Mouse (Mus musculus) megakaryocyte, embryonic 14.5 days (primary cell): ENCODE measurements around the gene Tubb3. TPM values are rescaled to one million over a fixed set of nuclear protein-coding genes. Genes with fewer than 3 reads are reported as not detected.

Source experiments
- H3K27me3 ChIP-seq: replicated peaks from 2 replicates; pipeline ENCODE3; 2012; ENCODE audit warnings: inconsistent platforms
- H3K36me3 ChIP-seq: replicated peaks from 2 replicates; pipeline ENCODE3; 2012; ENCODE audit warnings: low read length, inconsistent platforms, mixed read lengths
- H3K4me1 ChIP-seq: 2 replicates; pipeline ENCODE4 v1.6.1; 2012; ENCODE audit warnings: inconsistent platforms
- H3K4me3 ChIP-seq: replicated peaks from 2 replicates; pipeline ENCODE3; 2012; ENCODE audit warnings: moderate library complexity, mild to moderate bottlenecking, inconsistent platforms
- H3K9me3 ChIP-seq: 2 replicates; pipeline ENCODE4 v1.6.1; 2012; ENCODE audit warnings: inconsistent platforms
- FLI1 ChIP-seq: IDR thresholded peaks from 2 replicates; pipeline ENCODE4 v1.6.1; 2012; ENCODE audit warnings: low read length, inconsistent platforms, mixed read lengths
- GATA1 ChIP-seq: IDR thresholded peaks from 3 replicates; pipeline ENCODE4 v1.6.1; 2012; ENCODE audit warnings: mixed read lengths, low read length, inconsistent platforms, borderline replicate concordance
- polyA plus RNA-seq: library from polyadenylated mRNA; stranded (reverse); fragments of >175 nt; gene quantifications from 2 replicates; pipeline ENCODE4 v1.2.3, GENCODE M21; 2012; ENCODE audit warnings: low replicate concordance; ENCODE audit not compliant: insufficient read depth

Tubb3 gene
- 123 and 178 TPM in 2 replicates for polyA plus RNA-seq

DNA sequence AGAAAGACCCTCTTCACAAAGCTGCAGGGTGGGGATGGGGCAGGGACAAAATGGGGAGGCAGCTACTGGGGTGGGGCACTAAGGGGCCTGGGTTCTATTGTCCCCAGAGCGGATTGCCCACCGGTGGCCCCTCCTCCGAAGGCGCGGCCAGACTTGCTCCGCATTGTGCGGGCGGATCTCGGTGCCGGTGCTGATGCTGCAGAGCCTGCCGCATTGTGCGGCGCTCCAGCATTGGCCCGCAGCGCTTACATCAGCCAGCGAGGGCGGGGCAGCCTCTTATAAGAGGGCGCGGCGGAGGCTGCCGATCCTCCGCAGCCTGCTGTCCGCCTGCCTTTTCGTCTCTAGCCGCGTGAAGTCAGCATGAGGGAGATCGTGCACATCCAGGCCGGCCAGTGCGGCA, at the start of gene Tubb3:
Gene Tubb3 (plus strand): TSS at position 179 of the 400 bp plus-strand sequence.
- Histone ChIP-seq H3K9me3 (no peaks in the 10 kb centered on the region), H3K4me1 (peaks cover 81% of the 10 kb centered on the region), H3K4me3 (peak within 1 kb of the TSS; percentile 86), H3K36me3 (no peaks in the 10 kb centered on the region), H3K27me3 (peaks cover 68% of the 10 kb centered on the region)
- TF ChIP-seq GATA1 (no peak), FLI1 (no peak)

DNA sequence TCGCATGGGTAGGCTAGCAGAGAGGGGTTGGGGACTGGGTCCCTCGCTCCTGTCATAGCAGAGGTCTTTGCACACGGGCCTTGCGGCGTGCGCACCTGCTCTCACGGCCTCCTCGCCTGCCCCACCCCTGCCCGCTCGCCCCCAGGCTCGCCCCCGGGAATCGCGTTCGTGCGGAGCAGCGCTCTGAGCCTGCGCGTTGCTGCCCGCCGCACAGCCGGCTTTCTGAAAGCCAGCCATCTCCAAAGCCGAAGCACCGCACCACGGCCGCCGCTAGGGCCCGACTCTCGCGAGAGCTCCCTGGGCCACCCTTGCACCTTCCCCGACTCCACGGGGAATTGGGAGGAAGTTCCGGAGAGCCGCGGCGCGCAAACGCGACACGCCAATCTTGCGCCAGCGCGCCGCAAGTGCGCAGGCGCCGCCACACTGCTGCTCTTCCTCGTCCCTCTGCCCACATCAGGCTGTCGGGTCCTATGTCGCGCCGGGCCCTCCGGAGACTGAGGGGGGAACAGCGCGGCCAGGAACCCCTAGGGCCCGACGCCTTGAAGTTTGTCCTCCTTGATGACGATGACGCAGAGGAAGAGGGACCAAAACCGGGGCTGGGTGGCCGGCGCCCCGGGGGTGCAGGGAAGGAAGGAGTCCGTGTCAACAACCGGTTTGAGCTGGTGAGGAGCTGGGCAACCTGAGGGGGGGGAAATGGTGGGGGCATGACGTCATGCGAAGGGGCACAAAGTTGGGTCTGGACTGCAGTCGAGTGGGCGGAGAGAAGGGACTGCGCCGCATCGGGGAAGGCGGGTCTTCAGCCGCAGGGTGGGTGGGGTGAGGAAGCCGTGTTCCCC, 37.6 kb upstream of the Tubb3 start, which contains the start of gene Tcf25:
Gene Tcf25 (plus strand): TSS at position 351 of the 836 bp plus-strand sequence.
- Histone ChIP-seq H3K4me1 (peaks cover 49% of the 10 kb centered on the region), H3K27me3 (peaks cover 30% of the 10 kb centered on the region), H3K4me3 (peak within 1 kb of the TSS; percentile 99), H3K9me3 (no peaks in the 10 kb centered on the region), H3K36me3 (peaks cover 31% of the 10 kb centered on the region)
- TF ChIP-seq FLI1 (no peak), GATA1 (no peak)

DNA sequence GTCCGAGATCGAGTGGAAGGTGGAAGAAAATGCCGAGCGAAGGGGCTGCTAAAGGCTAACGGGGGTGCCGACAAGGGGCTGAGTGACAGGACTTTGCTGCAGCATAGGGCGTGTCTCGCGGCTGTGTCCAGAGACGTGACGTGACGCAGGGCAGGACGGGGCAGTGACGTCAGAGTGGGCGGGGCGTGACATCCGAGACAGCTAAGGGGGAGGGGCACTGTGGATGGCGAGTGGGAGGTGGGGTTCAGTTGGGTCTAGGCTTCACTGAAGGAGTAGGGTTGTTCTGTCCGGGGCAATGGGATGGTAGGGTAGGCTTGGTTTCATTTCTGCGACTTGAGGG, 37.0 kb upstream of the Tubb3 start:
- no peaks in the 10 kb centered on the region for H3K9me3 ChIP-seq
- peak overlapping the region; percentile 99 for H3K4me3 ChIP-seq
- H3K36me3 ChIP-seq: peaks cover 33% of the 10 kb centered on the region
- H3K4me1 ChIP-seq: peaks cover 49% of the 10 kb centered on the region
- H3K27me3 ChIP-seq: peaks cover 24% of the 10 kb centered on the region
- TF ChIP-seq GATA1 (no peak), FLI1 (no peak)

DNA sequence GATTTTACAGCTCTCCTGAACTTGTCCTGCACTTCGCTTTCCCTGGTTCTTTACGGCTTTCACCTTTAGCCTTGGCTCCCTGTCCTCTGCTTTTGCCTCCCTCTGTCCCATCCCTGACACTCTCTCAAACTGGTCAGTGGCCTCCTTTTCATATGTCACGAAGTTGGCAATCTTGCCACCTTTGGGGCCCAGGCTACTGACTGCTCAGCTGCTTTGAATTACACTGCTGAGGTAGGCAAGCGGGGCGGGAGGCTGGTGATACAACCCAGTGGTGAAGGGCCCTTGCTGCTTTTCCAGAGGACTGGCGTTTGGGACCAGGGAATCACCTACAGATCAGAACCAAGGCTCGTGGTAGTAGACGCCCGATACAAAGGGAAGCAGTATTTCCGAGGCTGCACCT, 35.5 kb upstream of the Tubb3 start:
- Histone ChIP-seq H3K9me3 (no peaks in the 10 kb centered on the region), H3K36me3 (peaks cover 48% of the 10 kb centered on the region), H3K4me3 (no peak overlapping the region), H3K27me3 (peaks cover 11% of the 10 kb centered on the region), H3K4me1 (peaks cover 45% of the 10 kb centered on the region)
- TF ChIP-seq GATA1: no peak
- no peak for TF ChIP-seq FLI1

DNA sequence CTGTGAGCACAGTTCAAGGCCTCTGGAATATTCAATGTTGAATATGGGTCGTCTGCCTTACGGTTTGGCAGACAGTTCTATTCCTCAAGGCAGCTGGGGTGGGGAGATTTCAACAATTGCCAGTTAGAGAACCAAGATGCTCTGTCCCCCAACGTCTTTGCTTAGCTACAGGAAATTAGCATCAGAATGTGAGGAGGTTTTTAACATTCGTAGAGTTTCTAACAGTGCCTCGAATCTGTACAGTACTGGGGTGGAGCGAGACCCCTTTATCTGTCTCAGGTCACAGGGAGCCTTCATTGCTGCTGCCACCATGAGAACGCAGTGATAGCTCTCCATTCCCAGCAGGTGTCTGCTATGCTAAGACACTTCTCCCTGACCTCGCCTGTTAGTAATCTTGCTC, 35.1 kb upstream of the Tubb3 start:
- peaks cover 52% of the 10 kb centered on the region for H3K36me3 ChIP-seq
- TF ChIP-seq GATA1 (no peak), FLI1 (no peak)
- peaks cover 42% of the 10 kb centered on the region for H3K4me1 ChIP-seq
- H3K9me3 ChIP-seq: no peaks in the 10 kb centered on the region
- peak overlapping the region; percentile 15 for H3K4me3 ChIP-seq
- peaks cover 7% of the 10 kb centered on the region for H3K27me3 ChIP-seq

DNA sequence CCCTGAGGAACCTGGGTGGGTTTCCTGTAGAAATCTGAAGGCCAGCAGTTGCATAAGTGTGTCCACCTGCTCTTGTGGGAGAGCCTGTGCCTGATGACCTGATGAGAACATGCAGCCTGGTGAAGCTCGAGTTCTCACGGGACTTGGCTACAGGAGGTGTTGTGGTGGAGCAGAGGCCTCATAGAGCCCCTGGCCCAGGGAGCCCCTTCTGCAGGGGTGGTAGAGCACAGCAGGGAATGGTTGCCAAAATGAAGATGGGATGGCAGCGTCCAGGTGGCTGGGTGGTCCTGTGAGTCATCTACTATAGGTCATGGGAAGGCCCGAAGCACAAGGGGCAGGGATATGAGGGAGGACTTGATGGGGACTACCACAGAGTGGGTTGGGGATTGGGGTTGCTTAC, 29.5 kb upstream of the Tubb3 start:
- H3K4me3 ChIP-seq: no peak overlapping the region
- no peak for TF ChIP-seq GATA1
- TF ChIP-seq FLI1: no peak
- H3K9me3 ChIP-seq: no peaks in the 10 kb centered on the region
- H3K4me1 ChIP-seq: peaks cover 17% of the 10 kb centered on the region
- peaks cover 88% of the 10 kb centered on the region for H3K36me3 ChIP-seq
- no peaks in the 10 kb centered on the region for H3K27me3 ChIP-seq

DNA sequence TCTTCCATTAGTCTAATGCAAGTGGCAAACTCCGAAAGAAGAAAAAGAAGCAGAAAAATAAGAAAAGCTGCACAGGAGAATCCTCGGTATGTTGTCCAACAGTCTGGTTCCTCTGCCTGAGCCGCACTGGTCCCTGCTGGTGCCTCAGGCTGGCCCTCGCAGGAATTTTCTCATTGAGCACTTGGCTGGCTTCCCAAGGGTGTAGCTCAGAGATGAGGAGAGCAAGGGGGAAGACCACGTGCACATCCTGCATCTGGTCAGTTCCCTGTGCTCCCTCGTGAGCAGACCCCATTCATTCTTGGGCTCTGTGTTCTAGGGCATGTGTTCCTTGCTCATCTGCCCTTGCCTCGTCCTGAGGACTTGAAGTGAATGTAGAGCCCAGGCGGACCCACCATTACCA, 28.7 kb upstream of the Tubb3 start:
- Histone ChIP-seq H3K4me1 (peaks cover 13% of the 10 kb centered on the region), H3K27me3 (no peaks in the 10 kb centered on the region), H3K36me3 (peaks cover 92% of the 10 kb centered on the region), H3K9me3 (no peaks in the 10 kb centered on the region), H3K4me3 (no peak overlapping the region)
- TF ChIP-seq GATA1: no peak
- no peak for TF ChIP-seq FLI1

DNA sequence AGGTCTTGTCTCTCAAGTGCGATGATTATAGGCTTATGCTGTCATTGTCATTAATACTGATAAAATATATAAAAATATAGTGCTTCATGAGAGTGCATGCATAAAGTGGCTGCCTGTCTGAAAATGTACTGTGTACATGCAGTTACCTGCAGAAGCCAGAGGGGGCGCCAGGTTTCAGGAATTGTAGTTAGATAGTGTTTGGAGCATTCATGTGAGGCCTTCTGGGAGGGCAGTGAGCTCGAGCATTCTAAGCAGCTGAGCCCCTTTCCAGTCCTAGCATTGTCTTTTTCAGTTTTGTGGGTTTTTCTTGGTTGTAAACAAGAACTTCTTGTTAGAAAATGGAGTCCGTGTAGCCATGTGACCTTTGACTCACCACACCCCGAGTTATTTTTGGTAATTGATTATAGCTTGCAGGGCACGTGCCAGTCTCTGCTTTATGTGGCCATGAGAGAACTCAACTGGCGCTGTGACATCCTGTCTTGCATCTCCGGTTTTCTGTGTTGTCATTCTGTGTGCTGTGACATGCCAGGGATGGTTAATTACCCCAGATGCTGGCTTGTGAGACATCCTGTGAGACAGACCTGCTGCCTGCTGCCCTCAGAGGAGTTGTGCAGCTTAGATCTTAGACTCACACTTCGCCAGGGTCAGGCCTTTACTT, 26.2 kb upstream of the Tubb3 start:
- TF ChIP-seq FLI1 (no peak), GATA1 (no peak)
- Histone ChIP-seq H3K27me3 (no peaks in the 10 kb centered on the region), H3K4me3 (no peak overlapping the region), H3K36me3 (peaks cover 100% of the 10 kb centered on the region), H3K4me1 (peaks cover 31% of the 10 kb centered on the region), H3K9me3 (no peaks in the 10 kb centered on the region)

DNA sequence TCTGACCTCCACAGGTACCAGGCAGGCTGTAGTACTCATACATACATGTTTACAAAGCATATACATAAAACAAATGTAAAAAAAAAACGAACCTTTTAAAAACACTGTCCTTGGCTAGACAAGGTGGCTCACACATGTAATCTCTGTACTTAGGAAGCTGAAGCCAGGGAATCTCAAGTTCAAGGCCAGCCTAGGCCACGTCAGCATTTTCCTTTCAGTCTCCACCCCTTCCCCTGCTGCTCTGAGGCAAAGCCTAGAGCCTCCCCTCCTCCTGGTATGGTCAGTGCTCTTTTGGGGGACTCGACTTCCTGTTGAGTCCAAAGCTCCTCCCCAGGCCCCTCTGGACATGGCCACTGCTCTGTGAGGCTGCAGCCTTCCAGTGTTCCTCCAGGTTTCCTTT, 24.2 kb upstream of the Tubb3 start:
- no peak for TF ChIP-seq GATA1
- no peak for TF ChIP-seq FLI1
- Histone ChIP-seq H3K9me3 (no peaks in the 10 kb centered on the region), H3K4me3 (no peak overlapping the region), H3K36me3 (peaks cover 100% of the 10 kb centered on the region), H3K27me3 (no peaks in the 10 kb centered on the region), H3K4me1 (peaks cover 33% of the 10 kb centered on the region)

DNA sequence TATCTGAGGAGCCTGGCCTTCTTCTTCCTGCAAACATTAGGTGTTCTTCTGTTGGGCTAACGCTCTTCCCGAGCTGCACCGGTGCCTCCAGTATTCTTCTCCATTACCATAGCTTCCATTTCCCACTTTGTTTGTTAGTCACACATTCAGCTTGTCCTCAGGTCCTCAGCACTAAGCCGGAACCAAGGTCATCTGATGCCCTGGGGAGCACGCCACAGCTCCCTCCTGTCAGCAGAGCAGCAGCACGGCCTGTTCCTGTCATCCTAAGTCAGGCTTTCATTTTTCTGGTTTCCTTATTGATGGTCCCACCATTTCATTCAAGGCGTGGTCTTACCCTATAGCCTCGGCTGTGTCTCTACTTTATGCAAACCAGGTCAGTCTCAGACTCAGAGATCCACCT, 23.4 kb upstream of the Tubb3 start:
- TF ChIP-seq GATA1 (no peak), FLI1 (no peak)
- no peaks in the 10 kb centered on the region for H3K27me3 ChIP-seq
- H3K4me1 ChIP-seq: peaks cover 35% of the 10 kb centered on the region
- no peak overlapping the region for H3K4me3 ChIP-seq
- H3K9me3 ChIP-seq: no peaks in the 10 kb centered on the region
- H3K36me3 ChIP-seq: peaks cover 100% of the 10 kb centered on the region
